Mouse (Mus musculus): ENCODE results near the gene Tspan5. TPM values are rescaled to one million over a fixed set of nuclear protein-coding genes. Genes with fewer than 3 reads are reported as not detected.
A peak's percentile ranks its signal among the peaks of the same experiment; 100 is the strongest.

The Tspan5 gene
- polyA plus RNA-seq, 1 experiment from 2014 or later, result 21.9 TPM

- DNase-seq (ENCODE audit: low spot score) (no peak), ATAC-seq (ENCODE audit: low FRiP score, low TSS enrichment) (no peak)
- H3K36me3 ChIP-seq (ENCODE audit: control insufficient read depth, insufficient read depth, low read length), result no peaks in the 10 kb centered on the region
- H3K4me1 ChIP-seq (replicated peaks; ENCODE audit: control insufficient read depth, insufficient read depth), result no peaks in the 10 kb centered on the region
- no peaks in the 10 kb centered on the region for H3K9me3 ChIP-seq (ENCODE audit: control insufficient read depth, low read length)
- no peak overlapping the region for H3K4me3 ChIP-seq (ENCODE audit: low read depth, low read length)
- no peak overlapping the region for H3K9ac ChIP-seq (ENCODE audit: low read length)
- H3K27me3 ChIP-seq (ENCODE audit: control insufficient read depth, insufficient read depth, low read length), result no peaks in the 10 kb centered on the region
- 61% methylated on average over 7 of the region's 7 CpGs for WGBS
- TF ChIP-seq CTCF (IDR thresholded peaks at IDR 0.05; ENCODE audit: low read depth) (no peak), EP300 (optimal IDR thresholded peaks at IDR 0.05) (no peak)
- no peak overlapping the region for H3K4me2 ChIP-seq (replicated peaks; ENCODE audit: low read depth)
- H3K27ac ChIP-seq (replicated peaks), result no peak overlapping the region
Observed at GRCm38 (mm10) chr3:138775926-138776715, 34.1 kb downstream of the Tspan5 start.

GRCm38 (mm10) chr3:138781492-138781891 lies 39.5 kb downstream of the Tspan5 start:
- Histone ChIP-seq H3K27ac (replicated peaks) (no peak overlapping the region), H3K9ac (ENCODE audit: low read length) (no peak overlapping the region), H3K4me2 (replicated peaks; ENCODE audit: low read depth) (no peak overlapping the region), H3K4me1 (replicated peaks; ENCODE audit: control insufficient read depth, insufficient read depth) (peaks cover 5% of the 10 kb centered on the region; the same call in 1 of the 2 replicates), H3K9me3 (ENCODE audit: control insufficient read depth, low read length) (no peaks in the 10 kb centered on the region), H3K36me3 (ENCODE audit: control insufficient read depth, insufficient read depth, low read length) (no peaks in the 10 kb centered on the region), H3K4me3 (ENCODE audit: low read depth, low read length) (no peak overlapping the region), H3K27me3 (ENCODE audit: control insufficient read depth, insufficient read depth, low read length) (no peaks in the 10 kb centered on the region)
- no peak for TF ChIP-seq EP300 (optimal IDR thresholded peaks at IDR 0.05)
- TF ChIP-seq CTCF (IDR thresholded peaks at IDR 0.05; ENCODE audit: low read depth), result no peak
- DNase-seq (ENCODE audit: low spot score) (no peak), ATAC-seq (ENCODE audit: low FRiP score, low TSS enrichment) (peak; percentile 34; the same call in 1 of the 2 replicates)
- 59% methylated on average over 9 of the region's 9 CpGs for WGBS

GRCm38 (mm10) chr3:138783859-138784640 lies 42.1 kb downstream of the Tspan5 start:
- H3K4me3 ChIP-seq (ENCODE audit: low read depth, low read length), result no peak overlapping the region
- H3K36me3 ChIP-seq (ENCODE audit: control insufficient read depth, insufficient read depth, low read length), result no peaks in the 10 kb centered on the region
- H3K9ac ChIP-seq (ENCODE audit: low read length), result no peak overlapping the region
- 74% methylated on average over 19 of the region's 19 CpGs for WGBS
- peaks cover 5% of the 10 kb centered on the region; the same call in 1 of the 2 replicates for H3K4me1 ChIP-seq (replicated peaks; ENCODE audit: control insufficient read depth, insufficient read depth)
- H3K27ac ChIP-seq (replicated peaks), result 0 out of 2 replicates have a peak overlapping the region, but pooled peaks have one; percentile 40
- no peaks in the 10 kb centered on the region for H3K27me3 ChIP-seq (ENCODE audit: control insufficient read depth, insufficient read depth, low read length)
- H3K4me2 ChIP-seq (replicated peaks; ENCODE audit: low read depth), result no peak overlapping the region
- DNase-seq (ENCODE audit: low spot score), result peak; percentile 19
- no peak for TF ChIP-seq CTCF (IDR thresholded peaks at IDR 0.05; ENCODE audit: low read depth)
- TF ChIP-seq EP300 (optimal IDR thresholded peaks at IDR 0.05), result no peak
- peak; percentile 39; the same call in 1 of the 2 replicates for ATAC-seq (ENCODE audit: low FRiP score, low TSS enrichment)
- no peaks in the 10 kb centered on the region for H3K9me3 ChIP-seq (ENCODE audit: control insufficient read depth, low read length)

GRCm38 (mm10) chr3:138784641-138785025 lies 42.6 kb downstream of the Tspan5 start:
- Histone ChIP-seq H3K9me3 (ENCODE audit: control insufficient read depth, low read length) (no peaks in the 10 kb centered on the region), H3K4me2 (replicated peaks; ENCODE audit: low read depth) (no peak overlapping the region), H3K4me1 (replicated peaks; ENCODE audit: control insufficient read depth, insufficient read depth) (peaks cover 5% of the 10 kb centered on the region; the same call in 1 of the 2 replicates), H3K36me3 (ENCODE audit: control insufficient read depth, insufficient read depth, low read length) (no peaks in the 10 kb centered on the region), H3K27me3 (ENCODE audit: control insufficient read depth, insufficient read depth, low read length) (no peaks in the 10 kb centered on the region), H3K4me3 (ENCODE audit: low read depth, low read length) (no peak overlapping the region), H3K9ac (ENCODE audit: low read length) (no peak overlapping the region), H3K27ac (replicated peaks) (0 out of 2 replicates have a peak overlapping the region, but pooled peaks have one; percentile 30)
- 72% methylated on average over 7 of the region's 7 CpGs for WGBS
- TF ChIP-seq EP300 (optimal IDR thresholded peaks at IDR 0.05) (no peak), CTCF (IDR thresholded peaks at IDR 0.05; ENCODE audit: low read depth) (no peak)
- ATAC-seq (ENCODE audit: low FRiP score, low TSS enrichment), result no peak
- DNase-seq (ENCODE audit: low spot score), result no peak

GRCm38 (mm10) chr3:138787758-138788488 lies 45.9 kb downstream of the Tspan5 start:
- no peaks in the 10 kb centered on the region for H3K36me3 ChIP-seq (ENCODE audit: control insufficient read depth, insufficient read depth, low read length)
- DNase-seq (ENCODE audit: low spot score) (no peak), ATAC-seq (ENCODE audit: low FRiP score, low TSS enrichment) (no peak)
- no peaks in the 10 kb centered on the region for H3K9me3 ChIP-seq (ENCODE audit: control insufficient read depth, low read length)
- 84% methylated on average over 18 of the region's 18 CpGs for WGBS
- H3K27ac ChIP-seq (replicated peaks), result no peak overlapping the region
- no peak overlapping the region for H3K4me3 ChIP-seq (ENCODE audit: low read depth, low read length)
- no peak for TF ChIP-seq EP300 (optimal IDR thresholded peaks at IDR 0.05)
- no peak for TF ChIP-seq CTCF (IDR thresholded peaks at IDR 0.05; ENCODE audit: low read depth)
- H3K4me2 ChIP-seq (replicated peaks; ENCODE audit: low read depth), result no peak overlapping the region
- no peak overlapping the region for H3K9ac ChIP-seq (ENCODE audit: low read length)
- peaks cover 5% of the 10 kb centered on the region; the same call in 1 of the 2 replicates for H3K4me1 ChIP-seq (replicated peaks; ENCODE audit: control insufficient read depth, insufficient read depth)
- H3K27me3 ChIP-seq (ENCODE audit: control insufficient read depth, insufficient read depth, low read length), result no peaks in the 10 kb centered on the region
